Mouse (Mus musculus): ENCODE measurements around the gene Myo9b. TPM values are rescaled to one million over a fixed set of nuclear protein-coding genes. Genes with fewer than 3 reads are reported as not detected.
A peak's percentile ranks its signal among the peaks of the same experiment; 100 is the strongest.

The Myo9b gene
- total RNA-seq, 2 experiments from 2014 or later, result 34.6 to 39.7 TPM

DNA sequence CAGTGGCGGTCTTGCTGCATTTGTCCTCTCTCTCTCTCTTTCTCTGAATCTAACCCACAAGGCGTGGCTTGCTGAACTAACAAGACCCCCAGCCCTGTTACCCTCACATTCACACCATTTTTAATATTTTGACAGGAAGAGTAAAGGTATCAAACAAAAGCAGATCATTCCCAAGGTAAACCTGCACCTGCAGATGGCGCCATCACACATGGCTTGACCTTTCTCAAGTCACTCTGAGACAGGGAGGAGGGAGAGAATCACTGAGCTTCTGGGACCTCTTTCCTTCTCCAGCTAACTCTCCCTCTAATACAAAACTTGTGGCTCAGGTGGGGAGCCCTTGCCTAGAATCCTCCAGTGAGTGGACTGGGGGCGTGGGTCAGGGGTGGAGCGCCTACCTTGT is 68.1 kb downstream of the Myo9b start:
- H3K4me3 ChIP-seq, result no peak overlapping the region
- intact Hi-C loops (cut with DNase I), result no loop called here
- no peak for DNase-seq (ENCODE audit: extremely low spot score in 1 of 2, low spot score in 2 of 2)
- no peak overlapping the region for H3K27ac ChIP-seq
- peak; percentile 47 for TF ChIP-seq CTCF (IDR thresholded peaks at IDR 0.05)

DNA sequence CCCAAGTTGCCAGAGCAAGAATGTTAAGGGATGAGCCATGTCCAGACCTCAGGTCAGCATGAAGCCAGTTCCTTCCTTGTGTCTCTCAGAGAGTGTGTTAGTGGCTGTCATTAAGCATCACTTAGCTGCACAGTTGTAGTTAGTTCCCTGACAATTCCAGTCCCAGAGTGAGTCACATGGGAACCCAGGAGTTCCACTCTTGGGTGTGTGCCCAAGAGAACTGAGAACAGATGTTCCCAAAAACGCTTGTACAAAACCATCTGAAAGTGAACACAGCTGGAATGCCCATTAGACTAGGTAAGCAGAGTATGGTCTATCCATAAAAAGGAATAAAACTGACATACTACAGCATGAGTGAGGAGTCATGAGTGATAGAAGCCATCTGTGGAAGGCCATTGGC is 74.1 kb downstream of the Myo9b start:
- H3K27ac ChIP-seq, result no peak overlapping the region
- no peak for TF ChIP-seq CTCF (IDR thresholded peaks at IDR 0.05)
- intact Hi-C loops (cut with DNase I), result no loop called here
- H3K4me3 ChIP-seq, result no peak overlapping the region
- no peak for DNase-seq (ENCODE audit: extremely low spot score in 1 of 2, low spot score in 2 of 2)

DNA sequence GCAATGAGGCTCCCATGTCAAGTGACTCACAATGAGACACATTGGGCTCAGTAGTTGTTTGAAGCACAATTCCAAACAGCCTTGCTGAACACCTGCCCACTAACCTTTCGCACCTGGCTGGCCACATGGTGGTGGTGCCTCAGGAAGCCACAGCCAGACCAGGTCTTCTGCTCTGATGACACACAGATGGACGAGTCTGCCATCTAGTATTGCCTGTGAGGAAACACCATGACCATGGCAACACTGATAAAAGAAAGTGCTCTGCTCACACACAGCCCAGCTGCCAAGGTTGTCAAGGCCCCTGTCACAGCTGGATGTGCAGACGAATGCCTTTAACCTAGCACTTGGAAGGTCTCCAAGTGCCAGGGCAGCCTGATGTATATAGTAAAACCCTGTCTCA is 78.6 kb downstream of the Myo9b start:
- H3K4me3 ChIP-seq, result no peak overlapping the region

DNA sequence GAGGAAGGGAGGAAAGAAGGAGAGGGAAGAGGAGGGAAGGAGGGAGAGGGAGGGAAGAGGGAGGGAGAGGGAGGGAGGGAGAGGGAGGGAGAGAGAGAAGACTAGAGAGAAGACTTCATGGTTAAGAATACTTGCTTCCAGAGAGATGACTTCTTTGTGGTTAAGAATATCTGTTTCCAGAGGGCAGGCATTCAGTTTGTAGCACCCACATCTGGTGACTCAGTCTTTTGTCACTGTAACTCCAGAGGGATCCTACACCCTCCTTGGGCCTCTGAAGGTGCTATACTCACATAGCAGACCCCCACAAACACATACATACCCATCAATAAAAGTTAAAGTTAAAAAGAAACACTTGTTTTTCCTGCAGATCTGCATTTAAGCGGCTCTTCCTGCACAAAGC is 79.0 kb downstream of the Myo9b start:
- Histone ChIP-seq H3K27ac (no peak overlapping the region), H3K4me3 (no peak overlapping the region)
- TF ChIP-seq CTCF (IDR thresholded peaks at IDR 0.05), result no peak
- intact Hi-C loops (cut with DNase I), result no loop called here
- no peak for DNase-seq (ENCODE audit: extremely low spot score in 1 of 2, low spot score in 2 of 2)

More for the DNA sequence above, 78.6 kb downstream of the Myo9b start:
- intact Hi-C loops (cut with DNase I), result no loop called here
- no peak for DNase-seq (ENCODE audit: extremely low spot score in 1 of 2, low spot score in 2 of 2)
- H3K27ac ChIP-seq, result no peak overlapping the region
- no peak for TF ChIP-seq CTCF (IDR thresholded peaks at IDR 0.05)

DNA sequence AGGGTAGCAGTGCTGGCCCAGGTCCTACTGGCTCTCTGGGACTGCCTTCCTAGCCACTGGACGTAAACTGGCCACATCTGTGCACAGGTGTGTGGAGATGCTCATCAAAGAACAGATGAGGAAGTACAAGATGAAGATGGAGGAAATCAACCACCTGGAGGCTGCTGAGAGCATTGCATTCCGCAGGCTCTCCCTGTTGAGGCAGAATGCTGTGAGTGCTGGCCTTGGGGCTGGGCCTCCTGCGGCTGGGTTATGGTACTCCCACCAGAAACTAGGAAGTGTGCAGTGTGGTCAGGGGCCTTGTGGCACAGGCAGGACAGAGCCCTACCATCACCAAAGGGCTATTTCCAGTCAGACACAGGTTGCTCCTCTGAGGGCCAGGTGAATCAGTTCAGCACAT is 85.5 kb downstream of the Myo9b start:
- intact Hi-C loops (cut with DNase I), result no loop called here
- DNase-seq (ENCODE audit: extremely low spot score in 1 of 2, low spot score in 2 of 2), result no peak
- H3K27ac ChIP-seq, result no peak overlapping the region
- no peak overlapping the region for H3K4me3 ChIP-seq
- TF ChIP-seq CTCF (IDR thresholded peaks at IDR 0.05), result peak; percentile 5

DNA sequence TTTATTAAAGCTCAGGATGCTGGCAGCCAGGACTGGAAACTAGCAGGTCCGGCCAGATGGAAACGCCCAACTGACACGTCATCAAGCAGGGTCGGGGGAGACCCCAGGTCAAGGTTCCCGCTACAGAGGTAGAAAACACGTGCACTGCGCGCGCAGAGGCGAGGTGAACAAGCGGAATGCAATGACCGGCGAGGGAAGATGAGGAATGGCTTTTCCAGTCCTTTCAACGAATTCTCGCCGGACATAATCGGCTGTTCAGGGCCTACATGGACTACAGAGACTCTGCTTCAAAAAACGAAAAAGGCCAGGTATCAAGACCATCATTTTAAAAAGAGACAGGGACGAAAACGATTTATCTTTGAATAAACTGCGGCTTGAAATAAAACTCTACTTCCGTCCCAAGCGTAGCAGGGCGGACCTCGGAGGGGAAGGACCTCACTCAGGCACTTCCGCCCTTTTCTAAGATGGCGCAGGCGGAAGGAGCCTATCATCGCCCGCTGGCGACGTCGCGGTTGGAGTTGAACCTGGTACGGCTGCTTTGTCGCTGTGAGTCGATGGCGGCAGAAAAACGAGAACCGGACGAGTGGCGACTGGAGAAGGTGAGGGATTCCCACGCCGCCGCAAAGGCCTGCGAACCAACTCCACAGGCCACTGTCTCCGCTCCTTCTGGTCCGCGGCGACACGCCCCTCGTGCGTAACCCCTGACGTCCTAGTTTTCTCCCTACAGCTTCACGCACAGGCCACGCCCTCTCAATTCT is 94.4 kb downstream of the Myo9b start, which contains the start of gene Use1:
Gene Use1 (plus strand): TSS at position 78 of the 758 bp plus-strand sequence.
- intact Hi-C loops (cut with DNase I), result loop anchor here (2.0 to 5.0 kb wide), 4 partner anchors 30 to 555 kb away; partner anchors contain the start of genes Babam1, Haus8, Myo9b and Rpl18a

DNA sequence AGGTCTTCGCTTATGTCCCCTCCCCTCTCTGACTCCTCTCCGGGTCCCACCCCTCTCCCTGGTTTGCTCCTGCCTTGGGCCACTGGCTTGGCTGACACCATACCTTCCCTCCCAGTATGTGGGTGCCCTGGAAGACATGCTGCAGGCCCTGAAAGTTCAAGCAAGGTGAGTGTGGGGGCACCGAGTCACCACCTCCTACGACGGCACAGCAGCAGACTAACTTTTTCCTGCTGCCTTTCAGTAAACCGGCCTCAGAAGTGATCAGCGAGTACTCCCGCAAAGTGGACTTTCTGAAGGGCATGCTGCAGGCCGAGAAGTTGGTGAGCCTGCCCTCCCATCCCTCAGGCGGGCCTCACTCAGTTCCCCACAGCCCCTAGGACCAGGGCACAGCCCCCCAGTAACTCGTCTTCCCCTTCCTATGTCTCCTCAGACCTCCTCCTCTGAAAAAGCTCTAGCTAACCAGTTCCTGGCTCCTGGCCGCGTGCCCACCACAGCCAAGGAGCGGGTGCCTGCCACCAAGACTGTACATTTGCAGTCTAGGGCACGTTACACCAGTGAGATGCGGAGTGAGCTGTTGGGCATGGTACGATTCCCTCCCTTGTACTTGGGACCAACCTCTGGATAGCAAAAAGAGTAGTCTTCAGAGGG is 95.1 kb downstream of the Myo9b start:
- DNase-seq (ENCODE audit: extremely low spot score in 1 of 2, low spot score in 2 of 2), result no peak
- no peak for TF ChIP-seq CTCF (IDR thresholded peaks at IDR 0.05)
- intact Hi-C loops (cut with DNase I), result loop anchor here (2.0 to 5.0 kb wide), 4 partner anchors 29 to 555 kb away; partner anchors contain the start of genes Babam1, Haus8, Myo9b and Rpl18a
- Histone ChIP-seq H3K27ac (peak overlapping the region; percentile 99), H3K4me3 (peak overlapping the region; percentile 65)

More for the DNA sequence above, 94.4 kb downstream of the Myo9b start, which contains the start of gene Use1:
- H3K27ac ChIP-seq, result peak within 1 kb of the TSS; percentile 99
- H3K4me3 ChIP-seq, result peak within 1 kb of the TSS; percentile 65
- no peak for TF ChIP-seq CTCF (IDR thresholded peaks at IDR 0.05)
- peak; percentile 88 to 89 for DNase-seq (ENCODE audit: extremely low spot score in 1 of 2, low spot score in 2 of 2)

DNA sequence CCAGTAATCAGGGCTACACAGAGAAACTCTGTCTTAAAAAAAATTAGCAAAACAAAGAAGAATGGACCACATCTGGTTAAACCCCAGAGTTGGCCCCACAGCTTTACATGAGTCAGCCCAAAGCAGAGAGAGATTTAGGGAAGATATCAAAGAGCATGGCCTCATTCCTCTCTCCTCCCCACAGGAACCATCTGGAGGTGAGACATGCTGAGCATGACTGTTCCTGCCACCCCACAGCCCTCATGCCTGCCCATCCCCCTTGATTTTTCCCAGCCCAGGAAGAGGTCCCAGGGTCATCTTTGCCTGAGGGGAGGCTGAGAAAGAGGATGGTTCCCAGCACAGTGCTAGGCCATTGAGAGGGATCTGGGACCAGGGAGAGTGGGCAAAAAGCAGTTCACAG is 95.9 kb downstream of the Myo9b start:
- DNase-seq (ENCODE audit: extremely low spot score in 1 of 2, low spot score in 2 of 2), result no peak
- Histone ChIP-seq H3K4me3 (no peak overlapping the region), H3K27ac (no peak overlapping the region)
- intact Hi-C loops (cut with DNase I), result loop anchor here (5.0 kb wide), 3 partner anchors 96 to 554 kb away; partner anchors contain the start of genes Haus8, Myo9b and Rpl18a
- no peak for TF ChIP-seq CTCF (IDR thresholded peaks at IDR 0.05)

DNA sequence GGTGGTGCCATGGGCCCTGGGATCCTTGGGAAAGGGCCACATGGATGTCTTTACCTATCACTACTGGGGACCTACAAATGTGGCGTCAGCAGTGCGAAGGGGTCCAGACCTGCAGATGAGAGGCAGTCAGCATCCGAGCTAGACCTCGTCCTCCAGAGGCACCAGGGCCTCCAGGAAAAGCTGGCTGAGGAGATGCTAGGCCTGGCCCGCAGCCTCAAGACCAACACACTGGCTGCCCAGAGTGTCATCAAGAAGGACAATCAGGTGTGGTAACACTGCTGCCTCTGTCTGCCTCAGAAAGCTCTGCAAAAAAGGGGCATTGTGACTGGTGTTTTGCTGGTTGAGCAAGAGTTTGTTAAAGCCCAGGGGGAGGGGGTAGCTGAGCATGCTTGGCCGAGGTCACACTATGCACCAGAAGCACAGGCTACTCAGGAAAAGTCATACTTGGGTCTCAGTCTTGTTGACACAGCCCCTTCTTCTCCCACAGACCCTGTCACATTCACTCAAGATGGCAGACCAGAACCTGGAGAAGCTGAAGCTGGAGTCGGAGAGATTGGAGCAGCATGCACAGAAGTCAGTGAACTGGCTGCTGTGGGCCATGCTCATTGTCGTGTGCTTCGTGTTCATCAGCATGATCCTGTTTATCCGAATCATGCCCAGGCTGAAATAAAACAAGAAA is 96.7 kb downstream of the Myo9b start:
- no peak for TF ChIP-seq CTCF (IDR thresholded peaks at IDR 0.05)
- intact Hi-C loops (cut with DNase I), result loop anchor here (5.0 kb wide), 3 partner anchors 97 to 553 kb away; partner anchors contain the start of genes Haus8, Myo9b and Rpl18a
- DNase-seq (ENCODE audit: extremely low spot score in 1 of 2, low spot score in 2 of 2), result no peak
- no peak overlapping the region for H3K27ac ChIP-seq
- H3K4me3 ChIP-seq, result no peak overlapping the region

DNA sequence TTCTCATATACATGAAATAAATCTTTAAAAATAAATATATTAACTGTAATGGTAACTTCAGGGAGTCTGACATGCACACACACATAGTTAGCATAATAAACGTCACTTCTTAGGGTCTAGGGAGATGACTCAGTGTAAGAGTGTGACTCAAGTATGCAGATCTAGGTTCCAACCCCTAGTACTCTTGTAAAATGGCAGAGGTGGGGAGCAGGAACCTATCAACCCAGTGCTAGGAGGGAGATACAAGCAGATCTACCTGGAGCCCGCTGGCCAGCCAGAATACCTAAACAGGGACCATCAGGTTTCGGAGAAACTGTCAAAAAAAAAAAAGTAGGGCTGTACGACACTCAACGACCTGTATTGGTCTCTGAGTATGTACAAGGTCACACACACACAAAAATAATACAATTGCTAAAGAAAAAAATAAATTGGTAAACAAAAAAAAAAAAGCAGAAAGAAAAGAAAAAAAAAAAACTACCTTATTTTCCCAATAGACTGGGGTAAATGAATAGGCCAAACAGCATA is 98.3 kb downstream of the Myo9b start:
- TF ChIP-seq CTCF (IDR thresholded peaks at IDR 0.05), result no peak
- intact Hi-C loops (cut with DNase I), result loop anchor here (5.0 kb wide), 1 partner anchor 92 kb away; the partner anchor contains the start of genes Abhd8 and Mrpl34

DNA sequence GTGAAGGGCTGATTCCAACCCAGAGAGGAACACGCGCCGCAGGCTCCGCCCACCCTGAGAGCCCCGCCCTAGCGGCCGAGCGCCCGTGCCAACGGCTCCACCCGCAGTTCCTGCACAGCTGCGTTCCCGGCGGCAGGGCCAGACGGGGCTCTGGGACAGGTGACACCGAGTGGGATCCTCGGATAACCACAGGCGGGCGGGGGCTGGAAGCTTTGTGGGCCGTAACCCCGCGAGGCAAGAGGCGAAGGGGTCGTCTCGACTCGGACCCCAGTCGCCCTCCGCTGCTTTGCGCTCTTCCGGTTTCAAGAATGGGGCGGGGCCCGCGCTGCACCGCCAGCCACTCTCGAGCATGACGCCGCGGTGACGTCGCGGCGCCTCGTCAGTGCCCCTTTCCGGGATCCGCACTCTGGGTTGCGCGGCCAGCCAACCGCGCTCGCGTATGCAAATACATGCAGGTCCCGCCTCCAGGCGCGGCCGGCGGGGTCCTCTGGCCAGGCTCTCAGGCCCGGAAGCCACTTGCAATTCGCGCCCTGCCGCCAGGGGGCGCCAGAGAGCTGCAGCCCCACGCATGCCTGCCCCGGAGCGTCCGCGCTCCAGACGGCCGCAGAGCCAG is 98.8 kb downstream of the Myo9b start, which contains the start of gene Ocel1:
Gene Ocel1 (plus strand): TSS at position 63 of the 613 bp plus-strand sequence.
- peak within 1 kb of the TSS; percentile 95 for H3K4me3 ChIP-seq
- peak; percentile 98 to 99 for DNase-seq (ENCODE audit: extremely low spot score in 1 of 2, low spot score in 2 of 2)
- peak; percentile 100 for TF ChIP-seq CTCF (IDR thresholded peaks at IDR 0.05)
- intact Hi-C loops (cut with DNase I), result loop anchor here (5.0 kb wide), 1 partner anchor 91 kb away; the partner anchor contains the start of genes Abhd8 and Mrpl34
- H3K27ac ChIP-seq, result peak within 1 kb of the TSS; percentile 99

More for the DNA sequence above, 98.3 kb downstream of the Myo9b start:
- no peak for DNase-seq (ENCODE audit: extremely low spot score in 1 of 2, low spot score in 2 of 2)
- Histone ChIP-seq H3K27ac (peak overlapping the region; percentile 99), H3K4me3 (peak overlapping the region; percentile 95)

Data from left cerebral cortex, adult 2 months (tissue).